Mouse (Mus musculus): ENCODE measurements around the gene Huwe1.

Huwe1 gene

DNA sequence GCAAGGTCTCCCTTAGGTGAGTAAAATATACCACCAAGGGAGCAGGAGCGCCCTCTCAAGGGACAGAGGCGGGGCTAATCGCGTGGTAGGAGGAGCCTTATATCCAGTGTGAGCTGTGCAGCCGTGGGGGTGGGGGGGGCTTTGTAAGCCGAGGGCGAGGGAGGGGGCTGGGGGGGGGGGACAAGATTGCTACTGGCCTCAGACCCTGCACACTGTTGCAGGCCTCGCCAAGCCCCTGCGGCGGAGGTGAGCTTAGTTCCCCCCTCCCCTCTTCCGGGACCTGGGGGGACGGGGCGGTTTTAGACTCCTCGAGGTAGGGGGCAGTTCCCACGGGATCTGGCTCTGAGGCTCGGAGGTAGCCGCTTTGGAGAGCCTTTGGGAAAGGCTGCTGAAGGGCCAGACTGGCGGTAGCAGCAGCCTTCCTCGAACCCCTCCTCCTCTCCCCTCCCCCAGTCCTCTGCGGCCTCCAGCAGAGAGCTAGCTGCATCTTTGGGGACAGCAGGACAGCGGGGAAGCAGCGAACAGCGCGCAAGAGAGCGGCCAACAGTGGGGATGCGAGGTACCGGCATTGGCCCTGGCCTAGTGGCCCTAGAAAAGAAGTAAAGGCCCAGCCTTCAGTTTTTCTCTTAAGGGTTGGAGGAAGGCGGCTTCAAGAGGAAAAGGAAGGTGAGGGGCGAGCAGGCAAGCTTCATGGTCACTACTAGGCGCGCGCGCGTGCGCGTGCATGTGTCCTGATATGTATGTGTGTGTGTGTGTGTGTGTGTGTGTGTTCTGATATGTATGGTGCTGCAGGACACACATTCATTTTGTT lies at the start of gene Huwe1:
Gene Huwe1 (plus strand): TSS at position 107 of the 811 bp plus-strand sequence.
- peak; percentile 70 for DNase-seq (ENCODE audit: low read depth, low spot score)

GRCm38 (mm10) chrX:151780348-151780747 lies 20.3 kb upstream of the Huwe1 start:
- DNase-seq (ENCODE audit: low read depth, low spot score) = no peak

DNA sequence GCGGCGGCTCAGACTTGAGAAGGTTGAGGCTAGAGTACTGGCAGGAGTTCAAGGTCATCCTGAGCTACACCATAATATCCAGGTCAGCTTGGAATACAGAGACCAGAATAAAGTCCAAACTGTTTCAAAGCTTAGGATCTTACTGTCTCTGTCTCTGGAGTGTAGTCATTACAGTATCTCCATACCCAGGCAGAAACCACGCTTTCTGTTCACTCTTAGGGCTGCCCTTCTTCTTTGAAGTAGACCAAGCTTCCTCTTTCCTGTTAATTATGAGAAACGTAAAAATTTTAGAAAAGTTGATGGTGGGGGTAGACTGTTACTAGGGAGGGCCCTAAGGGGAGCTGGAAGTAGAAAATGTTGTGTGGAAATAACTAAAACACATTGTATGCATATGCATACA lies 17.7 kb upstream of the Huwe1 start:
- DNase-seq (ENCODE audit: low read depth, low spot score) = no peak

- peak; percentile 55 for DNase-seq (ENCODE audit: low read depth, low spot score)
These were observed 7.8 kb upstream of the Huwe1 start for GRCm38 (mm10) chrX:151792766-151793165.

GRCm38 (mm10) chrX:151797970-151798369 lies 2.6 kb upstream of the Huwe1 start:
- DNase-seq (ENCODE audit: low read depth, low spot score) = no peak

GRCm38 (mm10) chrX:151802328-151802955 lies 1.8 kb downstream of the Huwe1 start:
- DNase-seq (ENCODE audit: low read depth, low spot score) = no peak

DNA sequence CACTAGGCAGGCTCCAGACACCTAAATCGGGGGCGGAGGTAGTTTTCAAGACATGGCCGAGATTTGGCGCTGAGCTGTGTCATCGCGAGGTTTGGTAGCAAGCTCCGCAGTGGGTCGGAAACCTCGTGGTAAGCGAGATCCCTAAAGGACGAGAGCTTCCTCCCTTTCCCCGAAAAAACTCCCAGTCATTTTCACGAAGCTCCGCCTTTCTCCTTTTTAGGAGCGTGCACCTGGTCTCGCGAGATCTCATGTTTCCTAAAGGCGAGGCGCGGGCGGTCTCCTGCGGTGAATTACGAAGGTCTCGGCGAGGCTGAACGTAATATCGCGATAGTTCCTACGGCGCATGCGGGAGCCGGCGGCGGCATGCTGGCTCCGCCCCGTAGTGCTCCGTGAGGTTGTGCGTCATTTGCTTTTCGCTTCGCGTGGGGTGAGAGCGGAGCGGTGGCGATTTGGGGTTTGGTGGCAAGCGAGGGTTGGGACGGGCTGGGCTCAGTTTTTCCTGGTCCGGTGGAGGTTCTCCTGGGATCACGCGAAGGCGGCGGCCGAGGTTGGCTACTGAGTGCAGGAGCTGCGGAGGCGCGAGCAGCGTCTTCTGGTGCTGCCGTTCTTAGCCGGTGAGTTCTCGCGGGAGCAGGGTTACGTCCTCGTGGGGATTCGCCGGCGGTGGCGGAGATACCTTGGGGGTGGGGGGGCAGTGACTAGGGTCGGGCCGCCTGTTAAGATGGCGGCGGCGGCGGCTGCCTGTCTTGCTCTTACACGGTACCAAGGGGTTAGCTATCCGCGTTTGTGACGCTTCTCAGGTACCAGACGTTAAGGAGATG lies 2.6 kb downstream of the Huwe1 start:
- peak; percentile 98 for DNase-seq (ENCODE audit: low read depth, low spot score)

- DNase-seq (ENCODE audit: low read depth, low spot score) = peak; percentile 41
These were observed 3.1 kb downstream of the Huwe1 start for GRCm38 (mm10) chrX:151803777-151804101.

- DNase-seq (ENCODE audit: low read depth, low spot score) = peak; percentile 14
These were observed 3.8 kb downstream of the Huwe1 start for GRCm38 (mm10) chrX:151804388-151804787.

GRCm38 (mm10) chrX:151811481-151811880 lies 10.9 kb downstream of the Huwe1 start:
- DNase-seq (ENCODE audit: low read depth, low spot score) = no peak

DNA sequence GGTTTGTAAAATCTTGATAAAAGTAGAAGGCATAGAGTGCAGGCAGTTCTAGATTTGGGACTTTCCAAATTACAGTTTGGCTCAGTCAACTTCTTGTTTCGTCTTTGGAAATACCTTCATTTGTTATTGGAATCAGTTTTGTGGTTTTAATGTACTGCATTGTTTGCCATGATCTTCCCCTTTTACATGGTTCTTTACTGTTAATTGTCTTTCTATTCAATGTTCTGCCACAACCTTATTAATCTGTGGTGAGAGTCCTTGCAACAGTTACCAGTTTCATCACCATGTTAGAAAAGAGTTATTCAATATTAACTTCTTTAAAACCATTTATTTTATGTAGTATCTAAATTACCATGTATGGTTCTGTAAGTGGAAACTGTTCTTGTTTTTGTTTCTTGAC lies 13.0 kb downstream of the Huwe1 start:
- DNase-seq (ENCODE audit: low read depth, low spot score) = no peak

DNA sequence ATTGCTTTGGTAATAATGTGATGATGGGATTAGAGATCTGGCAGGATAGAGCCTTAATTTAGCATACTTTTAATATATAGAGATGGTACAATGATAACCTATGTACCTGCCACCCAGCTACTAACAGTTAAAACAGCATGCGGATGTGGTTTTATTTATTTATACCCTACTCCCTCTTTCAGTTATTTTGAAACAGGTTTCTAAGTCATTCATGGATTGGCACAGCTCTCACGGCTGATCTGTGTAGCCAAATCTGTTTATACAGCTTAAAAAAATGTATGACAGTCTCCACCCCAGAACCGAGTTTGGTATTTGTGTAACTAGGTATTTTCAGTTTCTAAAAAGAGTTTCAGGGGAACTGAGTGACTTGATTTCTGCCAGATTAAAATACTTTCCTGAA lies 17.1 kb downstream of the Huwe1 start:
- DNase-seq (ENCODE audit: low read depth, low spot score) = no peak

GRCm38 (mm10) chrX:151828971-151829370 lies 28.4 kb downstream of the Huwe1 start:
- no peak for DNase-seq (ENCODE audit: low read depth, low spot score)

GRCm38 (mm10) chrX:151831260-151831659 lies 30.7 kb downstream of the Huwe1 start:
- no peak for DNase-seq (ENCODE audit: low read depth, low spot score)

- DNase-seq (ENCODE audit: low read depth, low spot score) = no peak
These were observed 32.4 kb downstream of the Huwe1 start for GRCm38 (mm10) chrX:151832982-151833381.

DNA sequence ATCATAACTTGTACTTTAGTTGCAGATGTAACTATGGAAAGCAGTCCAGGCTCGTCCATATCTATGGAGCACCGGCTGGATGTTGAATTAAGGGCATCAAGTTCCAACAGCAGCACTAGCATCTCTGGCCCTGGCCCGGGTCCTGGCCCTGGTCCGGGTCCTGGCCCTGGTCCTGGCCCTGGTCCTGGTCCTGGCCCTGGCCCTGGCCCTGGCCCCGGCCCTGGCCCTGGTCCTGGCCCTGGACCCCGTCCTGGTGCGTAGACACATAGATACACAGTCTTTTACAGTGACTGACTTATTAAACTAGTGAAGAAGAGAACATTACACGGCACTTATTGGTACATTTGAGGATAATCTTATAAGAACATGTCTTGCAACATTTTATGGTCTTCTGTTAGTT lies 58.8 kb downstream of the Huwe1 start:
- no peak for DNase-seq (ENCODE audit: low read depth, low spot score)

DNA sequence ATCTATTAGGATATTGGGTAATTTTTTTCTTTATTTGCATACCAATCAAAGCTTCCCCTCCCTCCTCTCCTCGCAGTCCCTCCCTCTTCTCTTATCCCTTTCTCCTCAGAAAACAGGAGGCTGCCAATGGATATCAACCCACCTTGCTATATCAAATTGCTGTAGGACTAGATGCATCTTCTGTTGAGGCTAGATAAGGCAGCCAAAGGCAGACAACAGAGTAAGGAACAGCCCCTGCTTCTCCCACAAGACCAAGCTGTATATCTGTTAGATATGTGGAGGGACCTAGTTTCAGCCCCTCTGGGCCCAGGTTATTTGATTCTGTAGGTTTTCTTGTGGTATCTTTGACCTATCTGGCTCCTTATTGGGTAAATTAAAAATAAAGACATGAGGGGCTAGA lies 110.1 kb downstream of the Huwe1 start:
- no peak for DNase-seq (ENCODE audit: low read depth, low spot score)

DNA sequence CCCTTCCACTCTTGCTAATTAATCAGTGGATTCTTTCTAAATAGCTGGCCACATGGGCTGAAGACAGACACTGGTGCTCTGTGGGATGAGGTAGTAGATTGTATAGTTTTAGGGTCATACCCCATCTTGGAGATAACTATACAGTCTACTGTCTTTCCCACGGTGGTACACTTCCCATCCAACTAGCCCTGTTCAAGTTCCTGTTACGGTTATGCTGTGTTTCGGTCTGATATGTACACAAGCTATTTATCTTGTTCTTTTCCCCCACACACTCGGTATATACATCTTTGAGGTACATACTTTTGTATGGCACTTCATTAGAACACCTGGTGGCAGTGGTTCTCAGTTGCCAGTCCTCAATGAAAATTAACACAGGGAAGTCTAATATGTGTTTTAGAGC lies 111.7 kb downstream of the Huwe1 start:
- no peak for DNase-seq (ENCODE audit: low read depth, low spot score)

GRCm38 (mm10) chrX:151929390-151929789 lies 128.8 kb downstream of the Huwe1 start:
- DNase-seq (ENCODE audit: low read depth, low spot score) = no peak

DNA sequence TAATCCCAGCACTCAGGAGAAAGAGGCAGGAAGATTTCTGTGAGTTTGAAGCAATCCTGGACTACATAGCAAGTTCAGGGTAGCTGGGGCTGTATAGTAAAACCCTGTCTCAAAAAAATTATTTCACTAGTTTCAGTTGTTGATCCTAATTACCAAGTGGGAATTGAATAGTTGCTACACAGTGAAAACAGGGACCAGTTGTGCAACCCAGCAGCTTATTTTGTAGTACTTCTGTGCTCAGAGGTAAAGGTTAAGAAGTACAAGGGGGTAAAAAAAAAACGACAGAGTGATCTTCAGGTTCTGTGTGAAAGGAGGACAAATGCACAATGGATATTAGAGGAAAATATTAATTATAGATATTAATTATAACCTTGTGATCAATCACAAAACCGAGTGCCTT lies 138.2 kb downstream of the Huwe1 start:
- DNase-seq (ENCODE audit: low read depth, low spot score) = no peak

DNA sequence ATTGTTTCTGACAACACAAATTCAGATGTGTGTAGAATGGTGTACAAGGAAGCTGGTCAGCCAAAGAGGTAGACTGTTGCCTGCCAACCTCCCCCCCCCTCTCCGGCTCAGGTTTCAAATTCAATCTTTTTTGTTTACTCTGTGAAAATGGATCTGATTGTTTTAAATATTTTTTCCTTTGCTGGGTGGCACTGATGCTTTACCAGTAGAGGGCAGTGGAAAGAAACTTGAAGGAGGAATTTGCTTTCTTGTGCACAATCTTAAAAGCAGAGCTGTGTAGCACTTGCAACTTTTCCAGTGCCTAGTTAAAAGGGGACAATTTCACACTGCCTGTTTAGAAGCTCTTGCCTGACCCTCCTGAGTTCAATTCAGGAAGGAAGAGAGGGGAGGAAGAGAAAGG lies 146.4 kb downstream of the Huwe1 start:
- DNase-seq (ENCODE audit: low read depth, low spot score) = no peak

- DNase-seq (ENCODE audit: low read depth, low spot score) = no peak
These were observed 147.2 kb downstream of the Huwe1 start for GRCm38 (mm10) chrX:151947781-151948180.

GRCm38 (mm10) chrX:151950231-151950630 lies 149.6 kb downstream of the Huwe1 start:
- DNase-seq (ENCODE audit: low read depth, low spot score) = no peak

All from ES-CJ7 (cell line).